In genomic region chr10:80369995-80370747, GRCm38 (mm10) we compare ENCODE assay signal across 13 mouse cellular contexts. TPM values are rescaled to one million over a fixed set of nuclear protein-coding genes. Genes with fewer than 3 reads are reported as not detected.
DNase-seq lines count a peak whose midpoint lies in the region; ATAC-seq and TF ChIP-seq lines count a peak whose summit lies in the region.
"Had no signal": no experiment of that assay in that cellular context is flagged by ENCODE, and none has a peak within 500 bp of the region (broad histone marks: within the 10 kb centered on the region; RNA-seq: fewer than 3 reads in every experiment).

No protein-coding gene starts in this region.

- peaks cover 12% of the 10 kb centered on the region for H3K4me1 ChIP-seq in midbrain, embryonic 13.5 days (replicated peaks)

- H3K9ac ChIP-seq in midbrain, embryonic 13.5 days (replicated peaks), result no peak overlapping the region
- H3K9ac ChIP-seq: liver, embryonic 13.5 days; midbrain, embryonic 12.5 days had no signal

- no peaks in the 10 kb centered on the region for H3K9me3 ChIP-seq in midbrain, embryonic 13.5 days
- H3K9me3 ChIP-seq: liver, embryonic 13.5 days had no signal

- H3K36me3 ChIP-seq in midbrain, embryonic 13.5 days, result no peaks in the 10 kb centered on the region
- H3K36me3 ChIP-seq: liver, embryonic 13.5 days; midbrain, embryonic 12.5 days had no signal

- peak; percentile 39; the same call in 1 of the 2 replicates for ATAC-seq in common myeloid progenitor, adult 5-6 weeks (replicated peaks; ENCODE audit: low read depth, poor library complexity, severe bottlenecking)
- ATAC-seq in midbrain, embryonic 13.5 days, result no peak
- ATAC-seq in activated CD4-positive, CD25-positive, alpha-beta regulatory T cell, adult 4 months, result no peak

- intact Hi-C loops in left cerebral cortex, adult 2 months (cut with DNase I), result loop anchor here (2.0 to 10.0 kb wide), 2 partner anchors 13 to 195 kb away; partner anchors contain the start of genes 1600002K03Rik, Efna2 and Plk5
- intact Hi-C loops in left cerebral cortex, postnatal 14 days (cut with DNase I), result loop anchor here (5.0 kb wide), 1 partner anchor 193 kb away; the partner anchor contains the start of gene Efna2

- DNase-seq in left cerebral cortex, adult 2 months (ENCODE audit: extremely low spot score in 1 of 2, low spot score in 2 of 2), result no peak
- no peak for DNase-seq in left cerebral cortex, postnatal 14 days (ENCODE audit: low spot score in 2 of 2)
- DNase-seq in thymus, postnatal 10 days (ENCODE audit: low spot score in 2 of 2), result peak; percentile 18 to 33
- DNase-seq in thymus, postnatal 0 days (ENCODE audit: low spot score), result no peak
- DNase-seq: gastrocnemius, postnatal 25 days; heart, postnatal 14 days; kidney, adult 18-20 months; liver, embryonic 13.5 days had no signal

- peak; percentile 33; the same call in 1 of the 2 replicates for TF ChIP-seq CTCF in left cerebral cortex, adult 2 months (IDR thresholded peaks at IDR 0.05)

- no peak overlapping the region for H3K4me3 ChIP-seq in left cerebral cortex, adult 2 months
- H3K4me3 ChIP-seq in midbrain, embryonic 13.5 days (replicated peaks), result no peak overlapping the region
- H3K4me3 ChIP-seq: liver, embryonic 13.5 days; midbrain, embryonic 12.5 days had no signal

- no peak overlapping the region for H3K4me2 ChIP-seq in midbrain, embryonic 13.5 days (replicated peaks)
- H3K4me2 ChIP-seq: liver, embryonic 13.5 days; midbrain, embryonic 12.5 days had no signal

- peaks cover 10% of the 10 kb centered on the region; the same call in 1 of the 2 replicates for H3K27me3 ChIP-seq in midbrain, embryonic 13.5 days

- WGBS in midbrain, embryonic 13.5 days, result 84% methylated on average over 21 of the region's 21 CpGs

- peak overlapping the region; percentile 36; the same call in 1 of the 2 replicates for H3K27ac ChIP-seq in left cerebral cortex, adult 2 months
- no peak overlapping the region for H3K27ac ChIP-seq in midbrain, embryonic 13.5 days
- H3K27ac ChIP-seq: liver, embryonic 13.5 days; midbrain, embryonic 12.5 days had no signal

RNA-seq across cellular contexts. Expression of gene Plk5, which starts 13.9 kb away (rescaled TPM):
- total RNA-seq in left cerebral cortex, adult 2 months (2021), result 10 to 100 TPM; 27.3 to 37.9 TPM
- 10 to 100 TPM in 1 of 2 experiments, 1 to 10 TPM in 1; 7.6 to 10.6 TPM for total RNA-seq in left cerebral cortex, postnatal 14 days (2021)
- polyA plus RNA-seq in thymus, postnatal 0 days (2015; fragmentation: Nextera tagmentation; extraction: Ambion mirVana), result 0.17 and 0.21 TPM in 2 replicates
- 0.55 TPM in 1 of 2 replicates, not detected in the other for total RNA-seq in common myeloid progenitor, adult 5-6 weeks (2017)
- polyA plus RNA-seq in midbrain, embryonic 13.5 days (2015; fragmentation: Nextera tagmentation; extraction: Ambion mirVana), result 0.96 and 1.3 TPM in 2 replicates
- polyA plus RNA-seq in activated CD4-positive, CD25-positive, alpha-beta regulatory T cell, adult 4 months (2017; shearing (Covaris generic)), result not detected
- total RNA-seq: neutrophil, adult 5-6 weeks had no signal

RNA-seq across cellular contexts. Expression of gene Mex3d, which starts 17.3 kb away (rescaled TPM):
- 10 to 100 TPM; 19.2 to 20.6 TPM for total RNA-seq in left cerebral cortex, adult 2 months (2021)
- 10 to 100 TPM; 19.9 to 24.1 TPM for total RNA-seq in left cerebral cortex, postnatal 14 days (2021)
- 3.2 and 4.7 TPM in 2 replicates for polyA plus RNA-seq in thymus, postnatal 0 days (2015; fragmentation: Nextera tagmentation; extraction: Ambion mirVana)
- total RNA-seq in common myeloid progenitor, adult 5-6 weeks (2017), result 9.5 and 14.3 TPM in 2 replicates
- 15.9 and 18.6 TPM in 2 replicates for polyA plus RNA-seq in midbrain, embryonic 13.5 days (2015; fragmentation: Nextera tagmentation; extraction: Ambion mirVana)
- 1 to 10 TPM in 1 of 2 experiments, under 1 TPM in 1; 0.62 to 1.2 TPM for polyA plus RNA-seq in activated CD4-positive, CD25-positive, alpha-beta regulatory T cell, adult 4 months (2017; shearing (Covaris generic))

RNA-seq across cellular contexts. Expression of gene Adamtsl5, which starts 22.0 kb away (rescaled TPM):
- 10 to 100 TPM in 1 of 2 experiments, 1 to 10 TPM in 1; 7.9 to 11.1 TPM for total RNA-seq in left cerebral cortex, adult 2 months (2021)
- total RNA-seq in left cerebral cortex, postnatal 14 days (2021), result 1 to 10 TPM; 2.0 to 4.2 TPM
- polyA plus RNA-seq in thymus, postnatal 0 days (2015; fragmentation: Nextera tagmentation; extraction: Ambion mirVana), result 1.0 and 1.1 TPM in 2 replicates
- total RNA-seq in common myeloid progenitor, adult 5-6 weeks (2017), result 0.10 and 0.64 TPM in 2 replicates
- 0.39 and 0.61 TPM in 2 replicates for polyA plus RNA-seq in midbrain, embryonic 13.5 days (2015; fragmentation: Nextera tagmentation; extraction: Ambion mirVana)
- polyA plus RNA-seq in activated CD4-positive, CD25-positive, alpha-beta regulatory T cell, adult 4 months (2017; shearing (Covaris generic)), result not detected
- total RNA-seq: neutrophil, adult 5-6 weeks had no signal

RNA-seq across cellular contexts. Expression of gene Mbd3, which starts 29.2 kb away (rescaled TPM):
- 100 to 1,000 TPM; 139 to 150 TPM for total RNA-seq in left cerebral cortex, adult 2 months (2021)
- total RNA-seq in left cerebral cortex, postnatal 14 days (2021), result 100 to 1,000 TPM; 122 to 134 TPM
- polyA plus RNA-seq in thymus, postnatal 0 days (2015; fragmentation: Nextera tagmentation; extraction: Ambion mirVana), result 151 and 166 TPM in 2 replicates
- total RNA-seq in common myeloid progenitor, adult 5-6 weeks (2017), result 76.2 and 113 TPM in 2 replicates
- 243 and 257 TPM in 2 replicates for polyA plus RNA-seq in midbrain, embryonic 13.5 days (2015; fragmentation: Nextera tagmentation; extraction: Ambion mirVana)
- polyA plus RNA-seq in activated CD4-positive, CD25-positive, alpha-beta regulatory T cell, adult 4 months (2017; shearing (Covaris generic)), result 10 to 100 TPM; 23.6 to 32.0 TPM

RNA-seq across cellular contexts. Expression of gene Uqcr11, which starts 36.5 kb away (rescaled TPM):
- total RNA-seq in left cerebral cortex, adult 2 months (2021), result 100 to 1,000 TPM; 373 to 394 TPM
- total RNA-seq in left cerebral cortex, postnatal 14 days (2021), result 100 to 1,000 TPM; 587 to 604 TPM
- polyA plus RNA-seq in thymus, postnatal 0 days (2015; fragmentation: Nextera tagmentation; extraction: Ambion mirVana), result 635 and 689 TPM in 2 replicates
- total RNA-seq in common myeloid progenitor, adult 5-6 weeks (2017), result 141 and 186 TPM in 2 replicates
- 518 and 572 TPM in 2 replicates for polyA plus RNA-seq in midbrain, embryonic 13.5 days (2015; fragmentation: Nextera tagmentation; extraction: Ambion mirVana)
- polyA plus RNA-seq in activated CD4-positive, CD25-positive, alpha-beta regulatory T cell, adult 4 months (2017; shearing (Covaris generic)), result 100 to 1,000 TPM; 327 to 363 TPM

Comparison
In these comparisons a context has a peak if more than half of its experiments do, and no peak if none do; other contexts are left out.
1. DNase-seq: peak in thymus, postnatal 10 days (2 of 2); none in left cerebral cortex, adult 2 months (0 of 2), left cerebral cortex, postnatal 14 days (0 of 2) and thymus, postnatal 0 days (single experiment).